Mouse (Mus musculus) macrophage (primary cell): Measurements from ENCODE around the gene Nudt7. TPM values are rescaled to one million over a fixed set of nuclear protein-coding genes. Genes with fewer than 3 reads are reported as not detected.
A peak's percentile ranks its signal among the peaks of the same experiment; 100 is the strongest.

Source experiments
- H3K27ac ChIP-seq: fragments of 350-480 bp; formaldehyde crosslinking; 2 replicates; pipeline ENCODE4 v1.9.0; 2021
- H3K36me3 ChIP-seq: fragments of 350-480 bp; formaldehyde crosslinking; 2 replicates; pipeline ENCODE4 v1.9.0; 2021; ENCODE audit errors: inconsistent target
- H3K4me3 ChIP-seq: fragments of 350-480 bp; formaldehyde crosslinking; 2 replicates; pipeline ENCODE4 v1.9.0; 2021; ENCODE audit errors: inconsistent target
- H3K79me2 ChIP-seq: fragments of 350-480 bp; formaldehyde crosslinking; 2 replicates; pipeline ENCODE4 v1.9.0; 2021; ENCODE audit errors: inconsistent target
- WGBS: methylation state at CpG from one replicate; pipeline ENCODE4 v1.1.7; 2026; ENCODE audit warnings: inconsistent platforms; ENCODE audit not compliant: missing documents; 5-methylcytosine and 5-hydroxymethylcytosine counted together
- polyA plus RNA-seq: library from polyadenylated mRNA; stranded (reverse); fragments of 250-400 nt; gene quantifications from 3 replicates; pipeline ENCODE4 v1.2.4, GENCODE M21; 2018; ENCODE audit warnings: inconsistent platforms

Gene Nudt7
- polyA plus RNA-seq, 1 experiment from 2014 or later = 8.4 TPM

GRCm38 (mm10) chr8:114124084-114124750 lies 9.1 kb upstream of the Nudt7 start:
- Histone ChIP-seq H3K4me3 (no peak overlapping the region), H3K79me2 (no peaks in the 10 kb centered on the region), H3K36me3 (no peaks in the 10 kb centered on the region), H3K27ac (no peak overlapping the region)
- 60% methylated on average over 4 of the region's 4 CpGs for WGBS

GRCm38 (mm10) chr8:114130838-114131237 lies 2.5 kb upstream of the Nudt7 start:
- H3K36me3 ChIP-seq = no peaks in the 10 kb centered on the region
- H3K79me2 ChIP-seq = no peaks in the 10 kb centered on the region
- WGBS = 57% methylated on average over 7 of the region's 7 CpGs
- no peak overlapping the region for H3K4me3 ChIP-seq
- H3K27ac ChIP-seq = no peak overlapping the region

GRCm38 (mm10) chr8:114131421-114131820 lies 1.9 kb upstream of the Nudt7 start:
- Histone ChIP-seq H3K4me3 (no peak overlapping the region), H3K79me2 (no peaks in the 10 kb centered on the region), H3K27ac (no peak overlapping the region), H3K36me3 (no peaks in the 10 kb centered on the region)
- WGBS = 90% methylated on average over 4 of the region's 4 CpGs

GRCm38 (mm10) chr8:114133050-114133509 lies 277 bp upstream of the Nudt7 start:
- Histone ChIP-seq H3K4me3 (peak overlapping the region; percentile 76), H3K79me2 (no peaks in the 10 kb centered on the region), H3K36me3 (no peaks in the 10 kb centered on the region), H3K27ac (no peak overlapping the region)
- 19% methylated on average over 10 of the region's 14 CpGs for WGBS

GRCm38 (mm10) chr8:114136750-114137149 lies 3.4 kb downstream of the Nudt7 start:
- Histone ChIP-seq H3K27ac (no peak overlapping the region), H3K36me3 (no peaks in the 10 kb centered on the region), H3K4me3 (no peak overlapping the region), H3K79me2 (no peaks in the 10 kb centered on the region)
- 100% methylated on average over 1 of the region's 1 CpGs for WGBS

GRCm38 (mm10) chr8:114137181-114137580 lies 3.8 kb downstream of the Nudt7 start:
- H3K4me3 ChIP-seq = no peak overlapping the region
- no peaks in the 10 kb centered on the region for H3K79me2 ChIP-seq
- no peak overlapping the region for H3K27ac ChIP-seq
- H3K36me3 ChIP-seq = no peaks in the 10 kb centered on the region
- 89% methylated on average over 5 of the region's 5 CpGs for WGBS

- WGBS = 42% methylated on average over 2 of the region's 2 CpGs
- Histone ChIP-seq H3K27ac (no peak overlapping the region), H3K4me3 (no peak overlapping the region), H3K79me2 (no peaks in the 10 kb centered on the region), H3K36me3 (no peaks in the 10 kb centered on the region)
Measured at GRCm38 (mm10) chr8:114140437-114140836, 7.1 kb downstream of the Nudt7 start.

- no peak overlapping the region for H3K4me3 ChIP-seq
- H3K79me2 ChIP-seq = no peaks in the 10 kb centered on the region
- H3K36me3 ChIP-seq = no peaks in the 10 kb centered on the region
Measured at GRCm38 (mm10) chr8:114142199-114142598, 8.8 kb downstream of the Nudt7 start.

GRCm38 (mm10) chr8:114143645-114144290 lies 10.4 kb downstream of the Nudt7 start:
- Histone ChIP-seq H3K79me2 (no peaks in the 10 kb centered on the region), H3K27ac (no peak overlapping the region), H3K36me3 (peaks cover 7% of the 10 kb centered on the region; the same call in 1 of the 2 replicates), H3K4me3 (no peak overlapping the region)
- WGBS = 73% methylated on average over 4 of the region's 4 CpGs

More at GRCm38 (mm10) chr8:114142199-114142598, 8.8 kb downstream of the Nudt7 start:
- no peak overlapping the region for H3K27ac ChIP-seq

- H3K79me2 ChIP-seq = no peaks in the 10 kb centered on the region
- no peak overlapping the region for H3K27ac ChIP-seq
- 73% methylated on average over 6 of the region's 6 CpGs for WGBS
- peaks cover 14% of the 10 kb centered on the region; the same call in 1 of the 2 replicates for H3K36me3 ChIP-seq
- H3K4me3 ChIP-seq = no peak overlapping the region
Measured at GRCm38 (mm10) chr8:114153311-114154045, 20.1 kb downstream of the Nudt7 start.

GRCm38 (mm10) chr8:114158586-114158985 lies 25.2 kb downstream of the Nudt7 start:
- H3K27ac ChIP-seq = no peak overlapping the region
- H3K4me3 ChIP-seq = no peak overlapping the region
- WGBS = 25% methylated on average over 1 of the region's 2 CpGs
- H3K36me3 ChIP-seq = no peaks in the 10 kb centered on the region
- no peaks in the 10 kb centered on the region for H3K79me2 ChIP-seq

- H3K79me2 ChIP-seq = no peaks in the 10 kb centered on the region
- 84% methylated on average over 3 of the region's 3 CpGs for WGBS
Measured at GRCm38 (mm10) chr8:114159666-114160065, 26.3 kb downstream of the Nudt7 start.

GRCm38 (mm10) chr8:114163871-114164270 lies 30.5 kb downstream of the Nudt7 start:
- no peak overlapping the region for H3K27ac ChIP-seq
- no peaks in the 10 kb centered on the region for H3K36me3 ChIP-seq
- H3K79me2 ChIP-seq = no peaks in the 10 kb centered on the region
- no peak overlapping the region for H3K4me3 ChIP-seq
- WGBS = 82% methylated on average over 3 of the region's 3 CpGs

More at GRCm38 (mm10) chr8:114159666-114160065, 26.3 kb downstream of the Nudt7 start:
- H3K4me3 ChIP-seq = no peak overlapping the region
- no peaks in the 10 kb centered on the region for H3K36me3 ChIP-seq
- H3K27ac ChIP-seq = no peak overlapping the region

GRCm38 (mm10) chr8:114164444-114165096 lies 31.2 kb downstream of the Nudt7 start:
- Histone ChIP-seq H3K27ac (no peak overlapping the region), H3K79me2 (no peaks in the 10 kb centered on the region), H3K4me3 (no peak overlapping the region), H3K36me3 (no peaks in the 10 kb centered on the region)
- WGBS = 68% methylated on average over 6 of the region's 6 CpGs
